Mouse (Mus musculus) E14TG2a.4 (cell line): ENCODE measurements around the gene 5730455P16Rik.

Source experiments
- H3K27me3 ChIP-seq: 2 replicates; pipeline ENCODE4 v1.6.1; 2014; ENCODE audit warnings: low read length, control low read depth; ENCODE audit not compliant: insufficient read depth
- H3K36me3 ChIP-seq: 2 replicates; pipeline ENCODE4 v1.6.1; 2014; ENCODE audit warnings: low read length, control low read depth; ENCODE audit not compliant: insufficient read depth
- H3K4me1 ChIP-seq: replicated peaks from 2 replicates; pipeline ENCODE4 v1.6.1; 2014; ENCODE audit warnings: low read depth, low read length, control low read depth
- H3K4me3 ChIP-seq: replicated peaks from 2 replicates; pipeline ENCODE4 v1.5.1; 2014; ENCODE audit warnings: mild to moderate bottlenecking, low read length
- H3K9me3 ChIP-seq: 2 replicates; pipeline ENCODE4 v1.6.1; 2014; ENCODE audit warnings: low read length, control low read depth
- CTCF ChIP-seq: conservative IDR thresholded peaks from 2 replicates; pipeline ENCODE4 v1.5.1; 2014; ENCODE audit warnings: low read length
- NANOG ChIP-seq: IDR thresholded peaks from 2 replicates; pipeline ENCODE4 v1.6.1; 2014; ENCODE audit warnings: borderline replicate concordance, low read length, mixed read lengths
- POU5F1 ChIP-seq: IDR thresholded peaks from 2 replicates; pipeline ENCODE4 v1.6.1; 2014; ENCODE audit warnings: low read length, borderline replicate concordance

5730455P16Rik gene

GRCm38 (mm10) chr11:80351832-80352430 lies 25.9 kb downstream of the 5730455P16Rik start:
- no peak overlapping the region for H3K4me3 ChIP-seq
- H3K9me3 ChIP-seq: no peaks in the 10 kb centered on the region
- TF ChIP-seq CTCF (peak; percentile 92), POU5F1 (no peak)
- H3K36me3 ChIP-seq: no peaks in the 10 kb centered on the region
- H3K4me1 ChIP-seq: no peaks in the 10 kb centered on the region
- 0 out of 2 replicates have a peak, but pooled peaks cover 6% of the 10 kb centered on the region for H3K27me3 ChIP-seq

- Histone ChIP-seq H3K4me1 (peaks cover 7% of the 10 kb centered on the region), H3K9me3 (no peaks in the 10 kb centered on the region), H3K36me3 (no peaks in the 10 kb centered on the region), H3K27me3 (peaks cover 9% of the 10 kb centered on the region), H3K4me3 (no peak overlapping the region)
- no peak for TF ChIP-seq POU5F1
- TF ChIP-seq NANOG: no peak
- no peak for TF ChIP-seq CTCF
Observed at GRCm38 (mm10) chr11:80342482-80342881, 35.4 kb downstream of the 5730455P16Rik start.

GRCm38 (mm10) chr11:80336351-80336730 lies 41.5 kb downstream of the 5730455P16Rik start:
- Histone ChIP-seq H3K9me3 (no peaks in the 10 kb centered on the region), H3K4me1 (peaks cover 51% of the 10 kb centered on the region), H3K27me3 (peaks cover 11% of the 10 kb centered on the region; the same call in 1 of the 2 replicates), H3K36me3 (no peaks in the 10 kb centered on the region), H3K4me3 (no peak overlapping the region)
- TF ChIP-seq NANOG: no peak
- no peak for TF ChIP-seq CTCF
- TF ChIP-seq POU5F1: no peak

- H3K4me1 ChIP-seq: peaks cover 51% of the 10 kb centered on the region
- TF ChIP-seq NANOG (no peak), POU5F1 (peak; percentile 62; the same call in 1 of the 2 replicates), CTCF (no peak)
- H3K27me3 ChIP-seq: peaks cover 11% of the 10 kb centered on the region; the same call in 1 of the 2 replicates
- no peaks in the 10 kb centered on the region for H3K9me3 ChIP-seq
- peak overlapping the region; percentile 13; the same call in 1 of the 2 replicates for H3K4me3 ChIP-seq
- H3K36me3 ChIP-seq: no peaks in the 10 kb centered on the region
Observed at GRCm38 (mm10) chr11:80335609-80336350, 42.1 kb downstream of the 5730455P16Rik start.

GRCm38 (mm10) chr11:80332709-80333400 lies 45.0 kb downstream of the 5730455P16Rik start:
- TF ChIP-seq NANOG (no peak), CTCF (no peak), POU5F1 (no peak)
- H3K27me3 ChIP-seq: peaks cover 7% of the 10 kb centered on the region; the same call in 1 of the 2 replicates
- H3K4me1 ChIP-seq: peaks cover 48% of the 10 kb centered on the region
- no peaks in the 10 kb centered on the region for H3K36me3 ChIP-seq
- no peaks in the 10 kb centered on the region for H3K9me3 ChIP-seq
- no peak overlapping the region for H3K4me3 ChIP-seq

- Histone ChIP-seq H3K36me3 (no peaks in the 10 kb centered on the region), H3K9me3 (no peaks in the 10 kb centered on the region), H3K27me3 (peaks cover 10% of the 10 kb centered on the region), H3K4me3 (0 out of 2 replicates have a peak overlapping the region, but pooled peaks have one; percentile 7), H3K4me1 (peaks cover 43% of the 10 kb centered on the region)
- TF ChIP-seq POU5F1 (no peak), CTCF (no peak), NANOG (no peak)
Observed at GRCm38 (mm10) chr11:80324636-80325035, 53.2 kb downstream of the 5730455P16Rik start.

- Histone ChIP-seq H3K27me3 (peaks cover 7% of the 10 kb centered on the region), H3K9me3 (no peaks in the 10 kb centered on the region)
- TF ChIP-seq CTCF (no peak), NANOG (no peak), POU5F1 (no peak)
Observed at GRCm38 (mm10) chr11:80323255-80323654, 54.6 kb downstream of the 5730455P16Rik start.

More at GRCm38 (mm10) chr11:80323255-80323654, 54.6 kb downstream of the 5730455P16Rik start:
- peak overlapping the region; percentile 56 for H3K4me3 ChIP-seq
- H3K36me3 ChIP-seq: no peaks in the 10 kb centered on the region
- peaks cover 51% of the 10 kb centered on the region for H3K4me1 ChIP-seq
